Mouse (Mus musculus) adrenal gland, adult 2 months (tissue): ENCODE results near the gene Rbbp6. TPM values are rescaled to one million over a fixed set of nuclear protein-coding genes. Genes with fewer than 3 reads are reported as not detected.

ENCODE experiments used
- DNase-seq: peaks from one replicate; pipeline ENCODE4 v3.0.0; 2021
- polyA plus RNA-seq: library from polyadenylated mRNA; depleted of rRNA; stranded (reverse); fragments of >200 nt; gene quantifications from 2 replicates; pipeline ENCODE4 v1.2.3, GENCODE M21; 2012
- total RNA-seq, 2 experiments: library from RNA; stranded (reverse); gene quantifications; 2 replicates each; pipeline ENCODE4 v1.2.3; 2021

Gene Rbbp6
- total and polyA plus RNA-seq, 3 experiments = 8.0 to 82.9 (median 43.8) TPM

- peak; percentile 63 for DNase-seq
Observed at GRCm38 (mm10) chr7:122970864-122971420, 5.5 kb downstream of the Rbbp6 start.

- DNase-seq = no peak
Observed at GRCm38 (mm10) chr7:122972006-122972689, 6.7 kb downstream of the Rbbp6 start.

GRCm38 (mm10) chr7:122979514-122979913 is 14.0 kb downstream of the Rbbp6 start:
- no peak for DNase-seq

- DNase-seq = no peak
Observed at GRCm38 (mm10) chr7:122998189-122998588, 32.7 kb downstream of the Rbbp6 start.

GRCm38 (mm10) chr7:122999871-123000396 is 34.4 kb downstream of the Rbbp6 start:
- DNase-seq = peak; percentile 18

GRCm38 (mm10) chr7:123000796-123001195 is 35.3 kb downstream of the Rbbp6 start:
- peak; percentile 26 for DNase-seq

- no peak for DNase-seq
Observed at GRCm38 (mm10) chr7:123001341-123002027, 36.0 kb downstream of the Rbbp6 start.

- DNase-seq = no peak
Observed at GRCm38 (mm10) chr7:123002028-123002410, 36.5 kb downstream of the Rbbp6 start.

GRCm38 (mm10) chr7:123003207-123003606 is 37.7 kb downstream of the Rbbp6 start:
- no peak for DNase-seq

GRCm38 (mm10) chr7:123004442-123004841 is 39.0 kb downstream of the Rbbp6 start:
- DNase-seq = no peak

- peak; percentile 33 for DNase-seq
Observed at GRCm38 (mm10) chr7:123006251-123006650, 40.8 kb downstream of the Rbbp6 start.

- DNase-seq = no peak
Observed at GRCm38 (mm10) chr7:123007743-123008142, 42.3 kb downstream of the Rbbp6 start.

- DNase-seq = no peak
Observed at GRCm38 (mm10) chr7:123013466-123013865, 48.0 kb downstream of the Rbbp6 start.

- no peak for DNase-seq
Observed at GRCm38 (mm10) chr7:123014729-123015128, 49.2 kb downstream of the Rbbp6 start.

GRCm38 (mm10) chr7:123017627-123018026 is 52.1 kb downstream of the Rbbp6 start:
- no peak for DNase-seq

GRCm38 (mm10) chr7:123025123-123025522 is 59.6 kb downstream of the Rbbp6 start:
- no peak for DNase-seq

GRCm38 (mm10) chr7:123030295-123030694 is 64.8 kb downstream of the Rbbp6 start:
- DNase-seq = no peak

- peak; percentile 54 for DNase-seq
Observed at GRCm38 (mm10) chr7:123030709-123031181, 65.3 kb downstream of the Rbbp6 start.

GRCm38 (mm10) chr7:123031211-123031743 is 65.8 kb downstream of the Rbbp6 start:
- DNase-seq = no peak

- DNase-seq = no peak
Observed at GRCm38 (mm10) chr7:123035314-123035713, 69.8 kb downstream of the Rbbp6 start.

- DNase-seq = no peak
Observed at GRCm38 (mm10) chr7:123039302-123039701, 73.8 kb downstream of the Rbbp6 start.

GRCm38 (mm10) chr7:123045146-123045545 is 79.7 kb downstream of the Rbbp6 start:
- DNase-seq = no peak
